Mouse (Mus musculus) gastrocnemius, adult 18-20 months (tissue): Measurements from ENCODE around the gene Cdk2ap2. TPM values are rescaled to one million over a fixed set of nuclear protein-coding genes. Genes with fewer than 3 reads are reported as not detected.
"Not testable (repeated sequence)": the region's sequence is repeated elsewhere in the genome, so short reads cannot be mapped to it uniquely, and the experiment has no call there.

Experiments used
- DNase-seq: peaks from one replicate; pipeline ENCODE4 v3.0.0; 2021; ENCODE audit warnings: low spot score
- total RNA-seq, 2 experiments: library from RNA; stranded (reverse); gene quantifications; 2 replicates each; pipeline ENCODE4 v1.2.3; 2021

Cdk2ap2 gene
- total RNA-seq, 2 experiments from 2014 or later = 18.7 to 19.9 TPM

- no peak for DNase-seq
Observed at GRCm38 (mm10) chr19:4114551-4114950, 17.6 kb downstream of the Cdk2ap2 start.

DNA sequence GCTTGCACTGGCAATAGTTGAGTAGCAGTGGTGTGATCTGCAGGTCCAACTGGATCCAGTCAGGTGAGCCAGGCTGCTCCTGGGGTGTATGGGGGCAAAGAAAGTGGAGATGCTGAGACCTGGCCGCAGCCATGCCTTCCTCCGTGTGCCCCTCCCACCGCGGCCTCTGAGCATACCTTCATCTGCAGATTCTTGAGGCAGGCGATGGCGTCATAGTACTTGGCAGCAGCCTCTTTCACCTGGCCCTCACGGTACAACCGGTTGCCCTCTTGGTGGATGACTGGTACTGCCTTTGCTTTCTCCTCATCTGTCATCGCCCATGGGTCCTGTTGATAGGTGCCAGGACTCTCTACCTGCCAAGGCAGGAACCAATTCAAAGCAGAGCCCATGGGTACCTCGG, 18.2 kb downstream of the Cdk2ap2 start:
- no peak for DNase-seq

- no peak for DNase-seq
Observed at GRCm38 (mm10) chr19:4115816-4116215, 18.8 kb downstream of the Cdk2ap2 start.

- no peak for DNase-seq
Observed at GRCm38 (mm10) chr19:4117006-4117405, 20.0 kb downstream of the Cdk2ap2 start.

DNA sequence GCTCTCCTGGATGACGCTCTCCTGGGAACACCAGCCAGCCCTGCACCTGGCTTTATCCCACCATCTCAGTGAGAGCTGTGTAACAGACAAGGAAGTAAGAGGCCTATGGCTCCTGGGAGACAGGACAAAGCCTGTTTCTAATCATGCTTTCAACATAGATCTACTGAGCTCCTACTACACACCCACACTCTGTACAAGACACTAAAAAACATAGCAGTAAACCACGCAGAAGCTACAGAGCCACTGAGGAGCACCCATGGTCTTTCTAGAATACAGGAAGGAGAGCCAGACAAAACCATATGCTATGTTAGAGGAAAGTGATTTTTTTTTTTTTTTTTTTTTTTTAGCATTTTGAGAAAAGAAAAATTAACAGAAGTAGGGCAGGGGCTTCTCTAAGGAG, 21.4 kb downstream of the Cdk2ap2 start:
- no peak for DNase-seq

DNA sequence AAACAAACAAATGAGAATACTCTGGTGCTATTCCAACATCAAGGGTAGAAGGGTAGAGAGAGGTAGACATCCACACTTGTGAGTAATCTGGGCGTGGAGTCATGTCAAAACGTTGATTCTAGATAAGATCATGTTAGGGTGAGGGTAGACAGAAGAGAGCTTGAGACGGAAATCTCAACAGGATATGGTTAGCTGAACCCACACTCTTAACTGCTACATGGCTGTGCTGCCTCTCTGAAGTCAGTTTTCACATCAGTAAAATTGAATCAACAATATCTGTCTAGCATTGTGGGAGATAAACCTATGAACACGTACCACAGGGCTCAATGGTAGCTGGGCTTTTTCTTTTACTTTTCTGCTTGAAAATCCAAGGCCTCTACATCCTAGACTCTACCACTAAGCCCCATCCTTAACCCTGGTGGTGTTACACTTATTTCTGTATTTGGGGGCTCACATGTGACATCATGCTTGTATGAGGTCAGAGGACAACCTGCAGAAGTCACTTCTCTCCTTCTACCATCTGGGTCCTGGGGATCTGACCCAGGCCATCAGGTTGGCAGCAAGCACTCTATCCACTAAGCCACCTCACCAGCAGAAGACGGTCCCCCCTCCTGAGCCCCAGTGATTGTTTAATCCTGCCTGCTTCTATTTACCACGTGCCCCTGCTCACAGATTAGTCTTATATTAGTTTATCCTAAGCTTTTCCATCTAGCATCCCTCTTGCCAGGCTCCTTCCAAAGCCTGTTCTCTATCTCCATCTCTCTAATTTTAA, 22.9 kb downstream of the Cdk2ap2 start:
- no peak for DNase-seq

DNA sequence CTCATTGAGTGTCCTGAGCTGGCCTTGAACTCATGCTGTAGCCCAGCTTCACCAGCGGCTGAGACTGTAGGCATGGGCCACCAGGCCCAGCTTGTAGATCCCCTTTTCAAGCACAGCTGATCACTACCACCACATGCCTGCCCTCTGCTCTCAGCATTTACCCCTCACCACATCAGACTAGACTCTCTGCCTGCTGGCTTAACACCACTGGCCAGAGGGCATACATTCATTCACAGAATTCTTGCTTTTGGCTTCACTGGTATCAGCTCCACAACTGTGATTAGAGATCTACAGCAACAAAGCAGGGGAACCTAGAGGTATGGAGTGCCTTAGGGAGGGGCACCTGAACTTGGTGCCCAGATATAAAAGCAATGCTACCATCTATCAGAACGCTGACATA, 23.5 kb downstream of the Cdk2ap2 start:
- no peak for DNase-seq

DNA sequence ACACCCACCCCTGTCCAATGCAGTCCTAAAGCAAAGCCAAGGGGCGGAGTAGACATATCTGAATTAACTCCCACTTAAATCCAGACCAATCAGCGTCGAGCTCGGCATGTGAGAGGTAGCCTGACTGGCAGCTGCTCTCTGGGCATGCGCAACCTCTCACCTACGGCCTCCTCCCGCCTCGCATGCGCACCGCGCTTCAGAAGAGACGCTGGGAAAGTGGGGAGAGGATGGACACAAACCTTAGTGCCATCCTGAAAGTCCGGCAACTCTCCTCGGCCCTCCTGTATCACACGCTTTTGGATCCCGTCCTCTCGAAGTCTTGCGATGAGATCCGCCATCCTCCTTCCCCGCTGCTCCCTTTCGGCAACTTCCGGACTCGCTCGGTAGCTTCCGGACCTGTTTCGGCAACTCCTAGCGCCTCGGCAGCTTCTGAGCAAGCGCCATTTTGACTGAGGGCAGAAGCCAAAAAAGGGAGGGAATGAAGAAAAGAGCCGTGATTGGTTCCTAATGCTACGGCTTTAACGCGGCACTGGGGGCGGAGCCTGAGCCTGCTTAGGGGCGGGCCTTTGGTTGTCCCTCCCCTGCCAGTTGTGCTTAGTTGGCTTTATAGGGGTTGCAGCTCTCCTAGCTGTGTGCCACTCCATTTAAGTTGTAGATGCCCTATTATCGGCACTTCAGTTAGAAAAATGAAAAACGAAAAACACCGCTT, 24.3 kb downstream of the Cdk2ap2 start:
- DNase-seq = peak; percentile 99

GRCm38 (mm10) chr19:4121896-4122295, 24.9 kb downstream of the Cdk2ap2 start:
- DNase-seq = not testable (repeated sequence)

DNA sequence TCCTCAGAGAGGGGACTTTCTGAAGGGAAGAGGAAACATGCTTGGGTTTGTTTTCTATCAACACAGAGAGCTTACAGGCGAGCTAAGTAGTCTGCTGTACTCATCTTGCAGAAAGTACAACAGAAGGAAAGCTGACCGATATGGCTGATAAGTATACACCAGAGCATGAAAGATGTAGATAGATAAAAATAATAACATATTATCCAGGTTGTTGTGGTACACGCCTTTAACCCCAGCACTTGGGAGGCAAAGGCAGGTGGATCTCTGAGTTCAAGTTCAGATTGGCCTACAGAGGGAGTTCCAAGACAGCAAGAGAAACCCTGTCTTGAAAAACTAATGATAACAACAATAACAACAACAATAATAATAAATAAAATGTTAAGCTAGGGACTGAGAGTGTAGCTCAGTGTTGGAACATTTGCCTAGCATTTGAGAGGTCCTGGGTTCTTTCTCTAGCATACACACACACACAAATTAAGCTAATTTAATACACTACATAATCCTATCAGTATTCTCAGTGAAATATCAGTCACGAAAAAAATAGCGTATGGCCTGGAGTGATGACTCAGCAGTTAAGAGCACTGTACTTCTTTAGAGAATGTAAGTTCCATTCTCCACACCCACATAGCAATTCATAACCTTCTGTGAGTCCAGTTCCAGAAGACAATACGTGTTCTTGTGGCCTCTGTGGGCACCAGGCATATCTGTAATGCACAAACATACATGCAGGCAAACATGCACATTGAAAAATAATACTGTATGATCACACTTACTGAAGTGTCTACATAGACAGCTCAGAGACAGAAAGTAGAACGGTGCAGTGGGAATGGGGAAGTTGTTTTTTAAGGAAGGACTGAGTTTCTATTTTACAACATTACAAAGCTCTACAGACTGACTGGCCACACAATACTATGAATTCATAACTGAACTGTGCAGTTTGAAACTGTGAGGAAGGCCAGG, 25.7 kb downstream of the Cdk2ap2 start:
- DNase-seq = no peak

DNA sequence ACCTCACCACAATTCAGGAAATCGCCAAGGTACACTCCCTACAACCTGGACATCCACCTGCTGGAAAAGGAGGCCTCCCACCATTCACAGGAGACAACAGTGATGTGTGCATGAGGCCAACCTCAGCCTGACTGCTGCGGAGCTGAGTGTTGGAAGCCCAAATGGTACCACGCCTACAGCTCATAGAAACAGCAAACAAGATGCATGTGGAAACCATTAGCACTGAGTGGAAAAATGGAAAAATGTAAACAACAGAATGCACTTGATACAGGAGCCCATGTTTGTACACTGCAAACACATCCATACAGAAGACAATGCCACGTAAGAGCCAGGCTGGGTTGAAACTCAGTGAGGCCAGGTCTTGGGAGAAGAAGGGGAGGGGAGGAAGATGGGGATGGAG, 27.4 kb downstream of the Cdk2ap2 start:
- DNase-seq = no peak

- DNase-seq = not testable (repeated sequence)
Observed at GRCm38 (mm10) chr19:4125268-4125667, 28.3 kb downstream of the Cdk2ap2 start.

DNA sequence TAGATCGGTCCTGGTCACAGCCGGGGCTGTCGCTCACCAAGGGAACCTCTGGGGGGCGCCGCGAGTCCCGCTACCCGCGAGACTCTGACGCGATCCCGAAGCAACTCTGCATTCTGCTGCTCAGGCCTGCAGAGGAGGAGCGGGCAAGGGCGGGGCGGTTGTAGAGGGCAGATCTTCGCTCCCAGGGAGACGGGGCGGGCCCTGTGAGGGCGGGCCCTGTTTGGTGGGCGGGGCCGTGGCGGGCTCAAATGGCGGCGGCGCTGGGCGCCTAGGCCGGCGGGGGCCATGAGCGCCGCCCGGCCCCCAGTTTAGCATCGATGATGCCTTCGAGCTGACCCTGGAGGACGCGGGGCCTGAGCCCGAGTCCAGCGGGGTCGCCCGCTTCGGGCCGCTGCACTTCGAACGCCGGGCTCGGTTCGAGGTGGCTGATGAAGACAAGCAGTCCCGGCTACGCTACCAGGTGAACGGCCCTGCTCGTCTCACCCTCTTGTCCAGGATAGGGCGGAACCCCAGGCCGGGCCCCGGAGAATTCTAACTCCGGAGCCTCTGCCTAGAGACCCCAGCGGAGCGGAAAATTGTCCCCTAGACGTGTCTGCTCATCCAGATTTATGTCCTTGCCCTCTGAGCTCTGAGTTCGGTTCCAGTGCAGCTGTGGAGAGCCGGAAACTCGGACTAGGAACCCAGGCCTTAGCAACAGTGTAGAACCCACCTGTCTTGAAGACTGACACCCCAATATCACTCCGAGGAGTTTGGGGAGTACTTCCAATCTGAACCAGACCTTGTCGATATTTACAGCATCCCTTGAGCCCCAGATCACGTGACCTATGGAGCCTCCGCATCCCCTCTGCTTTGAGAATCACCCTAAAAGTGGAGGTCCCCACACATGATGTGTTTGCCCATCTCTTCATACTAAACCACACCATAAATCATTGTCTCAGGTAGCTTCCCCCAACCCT, 29.0 kb downstream of the Cdk2ap2 start, which contains the start of gene Aip:
Gene Aip, minus strand, starts transcription at position 118 of the 956 bp plus-strand sequence.
- DNase-seq = peak; percentile 99

- DNase-seq = no peak
Observed at GRCm38 (mm10) chr19:4126759-4127495, 29.9 kb downstream of the Cdk2ap2 start.

DNA sequence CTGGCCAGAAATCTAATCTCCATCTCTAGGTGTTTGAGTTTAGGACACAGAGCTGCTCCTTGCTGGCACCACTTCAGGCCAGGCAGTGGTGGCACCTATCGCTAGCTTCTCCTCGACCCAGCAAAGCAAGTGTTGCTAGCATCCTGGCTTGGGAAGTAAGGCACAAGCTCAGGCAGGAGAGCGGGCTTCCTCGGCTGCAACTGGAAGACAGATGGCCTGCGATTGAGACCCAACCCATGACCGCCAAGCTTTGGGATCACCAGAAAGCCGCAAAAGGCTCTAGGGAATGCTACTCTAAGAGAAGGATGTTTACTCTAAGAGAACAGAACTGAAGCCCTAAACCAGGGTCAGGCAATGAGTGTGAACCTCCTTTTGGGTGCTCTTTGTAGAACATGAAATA, 32.5 kb downstream of the Cdk2ap2 start:
- no peak for DNase-seq

- DNase-seq = no peak
Observed at GRCm38 (mm10) chr19:4130106-4130505, 33.1 kb downstream of the Cdk2ap2 start.

DNA sequence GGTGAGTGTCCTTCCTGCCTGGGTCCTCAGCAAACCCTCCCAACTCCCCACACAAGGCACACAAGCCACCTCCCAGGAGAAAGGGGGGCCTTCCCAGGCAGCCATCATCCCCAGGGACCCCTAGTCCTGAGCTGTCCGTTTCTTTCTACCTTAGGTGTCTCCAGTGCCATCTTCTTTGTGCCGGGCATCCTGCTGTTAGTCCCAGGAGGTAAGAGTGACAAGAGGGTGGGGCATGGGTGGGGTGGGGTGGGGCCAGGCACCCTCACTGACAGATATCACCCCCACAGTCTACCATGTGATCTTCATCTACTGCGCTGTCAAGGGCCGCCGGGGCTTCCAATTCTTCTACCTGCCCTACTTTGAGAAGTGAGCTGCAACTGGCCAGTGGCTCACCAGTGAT, 34.1 kb downstream of the Cdk2ap2 start:
- DNase-seq = no peak

GRCm38 (mm10) chr19:4131768-4132167, 34.8 kb downstream of the Cdk2ap2 start:
- no peak for DNase-seq

DNA sequence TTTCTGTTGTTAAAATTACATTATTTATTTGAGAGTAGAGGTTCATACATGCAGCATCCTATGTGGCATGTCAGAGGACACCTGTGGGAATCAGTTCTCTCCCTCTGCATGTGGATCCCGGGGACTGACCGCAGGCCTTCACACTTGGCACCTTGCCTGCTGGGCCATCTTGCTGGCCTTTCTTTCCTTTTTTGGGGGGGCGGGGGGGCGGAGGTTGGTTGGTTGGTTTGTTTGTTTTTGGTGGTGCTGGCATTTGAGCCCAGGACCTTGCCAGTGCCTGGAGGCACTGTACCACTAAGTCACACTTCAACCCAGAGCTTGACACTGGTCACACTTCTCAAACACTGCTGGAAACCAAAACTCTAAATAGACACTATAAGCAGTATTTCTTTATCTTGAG, 37.4 kb downstream of the Cdk2ap2 start:
- no peak for DNase-seq
